Mouse (Mus musculus) kidney, adult 18-20 months (tissue): ENCODE results near the gene Man2a1.
A peak's percentile ranks its signal among the peaks of the same experiment; 100 is the strongest.

Experiments used
- DNase-seq: peaks from one replicate; pipeline ENCODE4 v3.0.0; 2021

Gene Man2a1

DNA sequence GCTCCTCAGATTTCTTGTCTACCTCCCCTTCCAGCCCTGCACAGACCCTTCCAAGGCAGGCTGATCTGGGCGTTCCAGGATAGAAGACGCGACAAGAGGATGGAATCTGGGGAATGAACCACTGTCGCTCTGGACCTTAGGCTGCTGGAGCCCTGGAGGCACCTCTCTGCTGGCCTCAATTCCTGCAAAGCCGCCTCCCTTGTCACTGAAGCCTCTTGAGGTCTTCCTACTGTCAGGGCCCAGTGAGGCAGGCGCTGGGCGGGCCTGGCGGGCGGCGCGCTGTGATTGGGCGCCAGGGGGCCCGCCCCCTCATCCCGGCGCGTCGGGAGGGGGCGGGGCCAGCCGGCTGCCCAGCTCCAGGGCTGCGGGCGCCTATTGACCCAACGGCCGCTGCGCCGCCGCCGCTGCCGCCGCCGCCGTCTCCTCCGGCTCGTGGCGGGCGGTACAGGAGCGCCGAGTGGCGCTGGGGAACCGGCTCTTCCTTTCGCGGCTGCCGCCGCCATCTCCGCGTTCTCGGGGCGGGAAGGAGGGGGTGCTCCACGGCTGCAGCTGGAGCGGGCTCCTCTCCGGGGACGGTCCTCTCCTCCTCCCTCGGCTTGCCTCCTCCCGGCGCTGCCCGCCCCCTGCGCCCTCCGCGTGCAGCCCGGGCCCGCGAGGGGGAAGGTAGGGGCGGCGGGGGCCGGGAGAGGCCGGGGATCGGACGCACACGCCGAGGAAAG, at the start of gene Man2a1:
Gene Man2a1 (plus strand): TSS at position 365 of the 719 bp plus-strand sequence.
- DNase-seq: peak; percentile 91

DNA sequence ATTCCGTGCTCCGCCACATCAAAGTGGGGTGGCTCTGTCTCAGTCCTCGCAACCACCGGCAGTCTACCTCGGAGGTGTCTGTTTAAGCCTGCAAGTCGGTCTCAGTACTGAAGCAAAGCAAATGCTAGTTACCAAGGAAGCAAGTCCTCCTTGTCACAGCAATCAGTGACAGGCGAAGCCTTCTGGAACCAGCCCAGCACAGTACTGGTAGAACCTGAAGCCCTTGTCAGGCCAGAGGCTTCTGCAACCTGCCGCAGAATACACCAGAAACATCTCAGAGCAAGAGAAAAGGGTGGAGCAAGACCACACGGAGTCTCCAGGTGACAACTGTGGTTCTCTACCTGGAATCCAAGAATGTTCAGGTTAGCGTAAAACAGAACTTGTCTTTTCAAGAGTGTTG, 47.2 kb upstream of the Man2a1 start:
- DNase-seq: no peak

DNA sequence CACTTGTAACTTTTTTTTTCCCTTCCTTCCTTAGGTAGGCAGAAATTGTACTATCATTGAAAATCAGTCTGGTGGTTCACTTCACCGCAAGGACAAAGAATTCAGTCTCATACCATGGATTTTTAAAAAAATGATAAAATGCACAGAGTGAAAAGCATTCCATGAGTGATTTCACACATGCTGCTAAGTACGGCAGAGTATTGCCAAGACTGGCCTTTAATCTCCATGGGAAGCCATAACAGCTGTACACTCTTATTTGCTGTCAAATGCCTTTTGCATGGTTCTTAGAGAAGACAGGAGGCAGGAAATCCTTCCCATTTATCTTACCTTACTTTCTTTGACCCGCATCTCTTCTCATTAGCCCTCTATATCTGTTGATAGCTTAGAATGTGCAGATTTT, 45.6 kb upstream of the Man2a1 start:
- DNase-seq: no peak

DNA sequence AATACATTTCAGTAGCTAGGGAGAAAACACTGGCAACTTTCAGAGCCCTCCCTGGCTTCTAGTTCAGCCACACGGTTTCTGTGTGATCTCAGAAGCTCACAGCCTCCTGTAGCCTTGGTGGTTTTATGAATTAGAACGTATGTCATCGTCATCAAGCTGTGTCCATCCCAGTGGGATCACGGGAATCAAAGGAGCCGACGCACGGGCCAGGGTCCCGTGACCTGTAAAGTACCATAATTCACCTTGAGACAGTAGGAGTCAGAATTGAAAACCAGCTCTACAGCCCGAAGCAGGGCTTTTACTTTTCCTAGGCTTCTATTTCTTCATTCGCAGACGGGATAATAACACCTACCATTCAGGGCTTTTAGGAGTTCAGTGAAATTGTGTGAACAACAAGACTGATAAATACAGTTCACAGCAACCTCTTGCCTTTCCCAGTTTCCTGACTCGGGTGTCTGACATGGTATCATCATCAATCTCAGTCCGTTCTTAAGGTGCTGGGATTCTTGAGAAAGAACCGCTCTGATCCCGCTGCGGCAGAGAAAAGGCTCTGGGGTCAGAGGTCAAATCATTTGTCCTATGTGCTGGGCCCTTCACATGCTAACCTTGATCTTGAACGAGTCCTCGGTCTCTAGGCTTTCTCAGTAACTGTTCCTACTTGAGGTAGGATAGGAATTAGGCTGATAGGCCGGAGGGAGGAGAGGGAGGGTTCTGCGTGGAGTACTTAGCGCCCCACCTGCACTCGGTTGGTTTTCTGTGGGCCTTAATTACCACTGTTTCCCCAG, 43.7 kb upstream of the Man2a1 start:
- DNase-seq: no peak

DNA sequence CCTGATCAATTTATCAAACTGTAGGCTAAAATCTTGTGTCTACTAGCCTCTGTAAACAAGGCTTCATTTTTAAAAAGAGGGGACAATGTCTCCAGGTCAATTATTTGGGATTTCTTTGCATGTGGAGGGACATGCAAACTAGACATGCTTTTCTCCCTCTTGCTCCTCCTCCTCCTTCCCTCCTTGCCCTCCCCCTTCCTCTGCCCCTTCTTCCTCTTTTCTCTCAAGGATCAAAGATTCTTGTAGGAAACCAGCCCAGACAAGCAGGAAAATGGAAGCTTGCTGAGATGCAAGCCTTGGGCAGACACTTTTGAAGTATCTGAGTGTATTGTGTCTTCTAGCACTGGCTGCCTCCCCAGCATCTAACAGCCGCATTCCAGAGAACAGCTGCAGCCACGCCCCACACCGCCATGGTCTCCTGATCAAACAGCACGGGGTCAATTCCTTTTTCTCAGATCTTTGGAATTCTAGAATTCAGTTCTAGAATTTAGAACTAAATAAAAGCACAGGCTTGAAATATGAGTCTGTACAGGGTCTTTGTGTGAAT, 41.5 kb upstream of the Man2a1 start:
- no peak for DNase-seq

DNA sequence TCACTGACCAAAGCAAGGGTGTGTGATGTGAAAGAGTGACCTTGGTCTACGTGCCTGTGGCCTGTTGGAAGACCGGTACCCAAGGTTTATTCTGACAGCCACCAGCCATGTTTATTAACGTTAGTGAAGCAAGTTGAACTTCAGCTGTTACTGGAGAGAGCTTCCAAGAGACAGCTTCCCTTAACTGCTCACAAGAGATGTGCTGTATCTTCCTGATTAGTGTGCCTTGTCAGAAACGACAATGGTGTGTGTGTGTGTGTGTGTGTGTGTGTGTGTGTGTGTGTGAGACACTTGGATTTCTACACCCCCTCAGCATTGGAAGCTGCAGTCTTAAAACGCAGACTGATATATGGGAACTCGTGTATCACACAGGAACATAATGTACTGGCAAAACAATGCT, 34.1 kb upstream of the Man2a1 start:
- no peak for DNase-seq

DNA sequence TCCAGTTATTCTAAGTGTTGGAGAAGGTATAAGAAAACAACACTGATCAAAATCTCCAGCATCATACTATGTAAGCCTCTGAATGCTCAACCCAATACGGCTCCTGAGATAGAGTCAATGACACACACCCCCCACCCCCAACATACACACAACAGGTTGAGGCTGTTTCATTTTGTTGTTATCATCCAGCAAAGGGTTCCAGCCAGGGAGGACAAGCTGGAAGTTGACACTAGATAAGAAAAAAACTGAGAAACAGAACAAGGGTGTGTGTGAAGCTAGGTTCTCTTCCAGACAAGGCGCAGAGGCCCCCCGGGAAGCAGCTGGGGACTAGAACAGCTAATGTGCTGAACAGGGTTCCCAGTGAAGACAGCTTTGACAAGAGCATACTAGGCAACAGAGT, 33.0 kb upstream of the Man2a1 start:
- no peak for DNase-seq

DNA sequence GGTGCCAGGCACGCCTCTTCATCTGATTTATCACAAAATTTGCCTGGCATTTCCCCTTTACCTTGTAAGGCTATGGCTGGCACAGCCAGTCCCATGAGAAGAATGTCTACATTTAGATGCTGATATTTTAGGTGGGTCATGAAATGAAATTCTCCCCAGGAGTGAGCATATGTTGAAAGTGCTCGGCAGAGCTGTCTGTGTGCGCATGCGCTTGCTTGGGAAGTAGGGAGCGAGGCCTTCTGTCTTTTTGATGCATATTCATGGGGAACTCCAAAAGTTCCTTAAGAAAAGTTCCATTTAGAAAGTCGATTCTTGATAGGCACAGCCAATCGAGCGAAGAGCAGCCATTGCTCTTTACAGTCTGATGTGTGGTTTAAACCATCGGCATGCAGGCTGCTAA, 26.6 kb upstream of the Man2a1 start:
- no peak for DNase-seq

DNA sequence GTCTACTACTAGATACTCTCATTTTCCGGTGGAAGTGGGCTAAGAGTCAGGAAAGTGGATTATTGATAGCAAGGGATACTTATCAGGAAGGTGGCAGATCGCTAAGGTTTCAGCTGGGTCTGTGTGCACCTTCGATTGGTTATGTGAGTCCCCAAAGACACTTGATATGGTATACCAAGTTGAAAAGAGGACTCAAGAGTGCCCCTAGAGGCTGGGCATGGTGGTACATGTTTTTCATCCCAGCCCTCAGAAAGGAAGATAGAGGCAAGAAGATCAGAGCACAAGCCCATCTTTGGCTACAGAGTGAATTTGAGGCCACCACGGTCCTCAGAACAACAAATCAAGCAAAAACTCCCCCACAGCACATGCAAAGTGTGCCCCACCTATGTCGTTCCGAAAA, 25.3 kb upstream of the Man2a1 start:
- peak; percentile 49 for DNase-seq

DNA sequence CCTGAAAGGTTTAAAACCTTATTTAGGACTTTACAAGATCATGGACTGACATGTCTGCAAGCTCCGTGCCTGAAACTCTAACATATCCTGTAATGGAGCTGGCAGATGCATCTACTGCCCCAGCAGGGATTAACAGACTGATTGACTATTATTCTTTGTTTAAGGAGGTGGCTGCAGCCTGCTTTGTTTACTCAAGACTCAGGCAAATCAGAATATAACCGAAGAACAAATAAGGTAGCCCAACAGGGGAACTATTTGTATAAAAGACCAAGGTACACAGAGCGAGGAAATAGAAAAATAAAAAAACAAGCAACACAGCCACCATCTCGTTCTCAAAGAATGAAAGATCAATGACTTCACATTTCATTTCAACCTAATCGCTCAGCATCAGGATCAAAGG, 23.1 kb upstream of the Man2a1 start:
- DNase-seq: no peak

DNA sequence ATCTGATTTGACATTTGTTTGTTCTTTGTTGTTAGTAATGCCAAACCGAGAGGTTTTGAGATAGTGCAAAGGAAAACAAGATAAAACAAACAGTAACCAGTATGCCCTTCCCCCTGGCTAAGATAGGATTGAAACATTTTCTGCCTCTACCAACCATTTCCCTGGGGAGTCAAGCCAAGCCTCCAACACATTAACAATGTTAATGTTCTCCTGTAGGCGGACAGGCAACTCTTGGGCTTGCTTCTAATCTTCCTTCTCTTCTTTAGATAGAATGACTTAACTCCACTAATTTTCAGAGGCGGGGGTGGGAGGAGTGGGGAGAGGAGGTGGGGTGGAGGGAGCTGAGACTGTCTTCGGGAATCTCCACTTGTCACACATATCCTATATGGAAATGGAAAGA, 22.2 kb upstream of the Man2a1 start:
- DNase-seq: no peak

DNA sequence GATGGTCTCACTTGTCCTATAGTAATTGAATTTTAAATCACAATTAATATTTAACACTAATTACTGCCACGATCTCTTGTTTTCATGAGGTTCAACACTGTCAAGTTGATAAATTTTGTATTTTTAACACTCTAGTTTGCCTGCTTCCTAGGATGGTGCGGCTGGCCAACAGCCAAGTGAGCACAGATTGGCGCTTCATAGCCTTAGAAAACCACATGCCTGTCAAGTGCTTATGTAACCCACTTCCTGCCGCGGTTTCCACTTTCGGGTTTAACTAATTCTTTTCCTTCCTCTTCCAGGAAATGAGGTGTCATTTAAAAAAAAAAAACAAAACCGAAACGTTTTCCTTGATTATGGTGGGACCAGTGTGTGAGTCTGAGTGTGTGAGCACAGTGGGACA, 20.8 kb upstream of the Man2a1 start:
- DNase-seq: no peak

DNA sequence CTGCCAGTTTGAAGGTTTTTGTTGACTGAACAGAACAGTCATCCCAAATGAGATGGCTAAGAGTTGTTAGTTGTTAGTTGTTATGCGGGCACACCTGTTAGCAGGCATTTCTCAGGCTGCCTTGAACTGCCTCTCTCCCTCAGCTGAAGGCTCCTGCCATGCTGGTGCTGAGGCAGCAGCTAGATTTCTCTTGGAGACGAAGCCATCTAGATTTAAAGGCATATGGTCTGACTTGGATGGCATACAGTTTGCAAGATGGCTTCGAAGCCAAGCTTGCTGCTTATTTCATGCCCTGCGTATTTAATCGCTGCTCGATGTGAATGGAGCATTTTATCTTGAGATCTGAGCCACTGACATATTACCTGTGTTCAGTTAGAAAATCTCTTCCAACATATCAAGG, 19.4 kb upstream of the Man2a1 start:
- no peak for DNase-seq

DNA sequence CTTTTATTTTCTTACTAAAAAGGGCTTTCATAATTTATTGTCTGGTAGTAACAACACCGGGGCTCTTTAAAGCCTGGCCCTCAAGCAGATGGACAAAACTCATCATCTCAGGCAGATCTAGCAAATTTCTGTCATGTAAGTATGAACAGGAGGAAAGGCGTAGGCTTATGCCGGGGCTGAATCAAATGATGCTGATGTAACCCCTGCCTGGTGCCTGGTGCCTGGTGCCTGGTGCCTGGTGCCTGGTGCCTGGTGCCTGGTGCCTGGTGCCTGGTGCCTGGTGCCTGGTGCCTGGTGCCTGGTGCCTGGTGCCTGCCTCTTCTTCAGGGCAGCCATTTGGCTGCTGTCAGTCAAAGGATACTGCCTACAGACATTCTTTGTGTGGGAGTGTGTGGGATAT, 18.6 kb upstream of the Man2a1 start:
- no peak for DNase-seq

DNA sequence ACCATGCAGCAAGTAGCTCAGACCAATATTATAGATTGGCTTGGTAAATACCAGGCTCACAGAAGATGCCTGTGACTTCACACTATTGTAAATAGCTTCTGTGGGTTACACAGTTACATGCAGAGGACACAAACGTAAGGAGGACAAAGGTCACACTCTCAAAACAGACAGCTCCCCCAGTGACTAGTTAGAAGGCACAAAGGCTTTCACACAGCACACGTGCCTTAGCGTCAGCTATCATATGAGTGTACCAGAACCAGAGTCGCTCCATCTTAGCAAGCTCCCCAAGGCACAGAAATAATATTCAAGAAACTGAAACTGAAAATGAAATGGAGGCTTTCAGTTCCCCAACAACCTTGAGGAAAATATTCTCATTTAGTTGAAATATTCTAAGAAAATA, 10.1 kb upstream of the Man2a1 start:
- no peak for DNase-seq

DNA sequence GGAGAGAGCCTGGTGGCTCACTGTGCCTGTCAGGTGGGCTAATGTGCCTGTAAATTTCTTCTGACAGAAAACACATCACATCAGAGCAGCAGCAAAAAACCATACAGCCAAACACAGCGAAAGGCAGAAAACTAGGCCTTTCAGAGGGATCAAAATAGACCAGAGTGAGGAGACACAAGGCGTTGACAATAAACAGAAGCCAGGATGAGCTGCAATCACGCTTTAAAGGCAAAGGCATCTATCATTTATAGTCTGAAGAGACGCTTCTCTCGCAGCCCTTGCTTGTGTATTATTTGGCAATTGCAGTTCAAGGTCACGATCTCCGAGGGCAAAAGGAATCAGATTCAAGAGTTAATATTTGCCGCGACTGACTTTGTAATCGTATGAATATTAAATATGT, 9.2 kb upstream of the Man2a1 start:
- DNase-seq: no peak

DNA sequence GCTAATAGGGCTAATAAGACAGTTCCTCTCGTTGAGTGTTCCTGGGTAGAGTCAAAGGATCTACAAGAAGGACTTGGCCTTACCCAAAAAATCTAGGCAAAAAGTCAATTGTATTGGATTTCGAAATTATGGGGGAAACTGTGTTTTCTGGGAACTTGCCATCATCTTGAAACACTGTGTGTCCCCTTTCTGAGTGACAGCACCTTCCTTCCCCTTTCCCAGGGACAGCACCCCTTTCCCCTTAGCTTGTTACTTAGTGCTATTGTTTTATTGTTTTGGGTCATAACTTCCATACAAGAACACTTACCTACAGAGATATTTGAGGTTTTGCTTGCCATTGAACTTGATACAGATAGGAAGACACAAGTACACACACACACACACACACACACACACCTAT, 8.2 kb upstream of the Man2a1 start:
- no peak for DNase-seq

DNA sequence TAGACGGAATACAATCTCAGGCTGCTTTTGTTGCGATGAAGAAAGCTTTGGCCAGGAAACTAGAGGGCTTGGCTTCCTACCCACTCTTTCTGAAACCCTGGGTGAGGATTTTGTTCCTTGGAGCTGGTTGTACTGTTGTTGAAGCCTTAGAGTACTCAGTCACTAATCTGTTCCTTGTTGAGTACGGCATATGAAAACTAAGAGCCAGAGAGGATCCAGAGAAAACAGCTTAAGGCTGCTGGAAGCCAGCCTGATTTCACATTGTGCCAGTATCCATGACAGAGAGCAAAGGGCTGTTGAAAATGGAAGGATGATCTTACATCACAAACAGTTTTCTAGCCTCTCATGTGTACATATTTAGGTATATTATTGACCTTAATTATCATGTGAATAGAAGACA, 7.7 kb upstream of the Man2a1 start:
- no peak for DNase-seq

DNA sequence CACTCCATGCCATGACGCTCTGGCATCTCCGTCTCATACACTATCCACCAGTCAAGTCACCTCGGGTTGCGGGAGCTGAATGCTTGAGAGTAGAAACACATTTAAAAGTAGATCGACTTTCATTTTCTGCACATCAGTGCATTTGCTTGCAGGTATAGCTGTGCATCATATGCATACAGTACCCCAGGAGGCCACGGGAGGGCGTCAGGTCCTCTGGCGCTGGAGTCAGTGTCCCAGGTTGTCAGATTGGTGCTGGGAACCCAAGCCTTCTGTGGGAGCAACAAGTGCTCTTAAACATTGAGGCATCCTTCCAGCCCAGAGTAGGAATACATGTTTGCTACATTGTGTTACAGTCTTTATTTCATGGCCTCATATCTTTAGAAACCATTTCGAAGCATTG, 2.8 kb upstream of the Man2a1 start:
- no peak for DNase-seq

DNA sequence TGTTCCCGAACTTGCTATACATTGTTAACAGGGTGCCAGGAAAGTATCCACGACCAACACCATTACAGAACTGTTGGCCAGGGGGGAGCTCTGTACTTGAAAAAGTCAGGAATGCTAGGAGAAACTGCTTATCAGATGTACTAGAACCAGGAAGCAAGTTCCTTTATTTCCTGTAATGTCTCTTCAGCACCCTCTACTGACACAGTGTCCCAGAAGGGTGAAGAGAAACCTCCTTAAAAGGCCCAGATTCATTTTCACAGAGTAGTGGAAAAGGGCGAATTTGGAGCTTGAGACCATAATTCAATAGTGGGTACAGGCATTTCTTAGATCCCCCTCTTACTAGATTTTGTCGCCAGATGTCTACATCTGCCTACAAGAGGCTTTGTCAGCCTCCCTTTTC, 620 bp upstream of the Man2a1 start:
- no peak for DNase-seq

DNA sequence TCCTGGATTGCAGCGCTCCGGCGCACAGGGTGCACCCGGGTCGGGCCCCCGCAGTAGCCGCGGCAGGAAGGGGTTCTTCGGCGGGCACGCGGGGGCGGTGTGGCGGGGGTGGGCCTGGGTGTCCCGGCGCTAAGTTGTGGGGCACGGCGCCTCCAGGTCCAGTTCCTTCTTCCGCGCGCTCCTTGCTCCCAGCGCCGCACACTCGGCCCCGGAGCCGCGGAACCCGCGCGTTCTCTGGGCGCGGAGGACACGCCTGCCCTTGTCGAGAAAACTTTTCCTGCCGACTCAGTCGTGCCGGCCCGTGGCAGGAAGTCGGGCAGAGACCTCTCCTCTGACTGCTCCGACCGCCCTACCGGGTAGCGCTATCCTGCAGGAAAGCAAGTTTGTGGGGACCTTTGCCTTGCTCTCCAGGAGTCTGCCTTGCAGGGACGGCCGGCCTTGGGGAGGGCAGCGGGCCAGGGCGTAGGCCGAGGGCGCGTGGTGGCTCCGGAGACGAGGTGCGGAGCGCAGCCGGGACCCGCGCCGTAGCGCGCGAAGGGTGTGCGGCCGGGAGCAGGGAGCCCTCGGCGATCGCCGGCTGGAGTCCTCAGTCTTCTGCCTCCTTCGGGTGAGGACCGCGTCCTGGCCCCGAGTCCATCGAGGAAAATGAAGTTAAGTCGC, 685 bp downstream of the Man2a1 start:
- DNase-seq: peak; percentile 80

DNA sequence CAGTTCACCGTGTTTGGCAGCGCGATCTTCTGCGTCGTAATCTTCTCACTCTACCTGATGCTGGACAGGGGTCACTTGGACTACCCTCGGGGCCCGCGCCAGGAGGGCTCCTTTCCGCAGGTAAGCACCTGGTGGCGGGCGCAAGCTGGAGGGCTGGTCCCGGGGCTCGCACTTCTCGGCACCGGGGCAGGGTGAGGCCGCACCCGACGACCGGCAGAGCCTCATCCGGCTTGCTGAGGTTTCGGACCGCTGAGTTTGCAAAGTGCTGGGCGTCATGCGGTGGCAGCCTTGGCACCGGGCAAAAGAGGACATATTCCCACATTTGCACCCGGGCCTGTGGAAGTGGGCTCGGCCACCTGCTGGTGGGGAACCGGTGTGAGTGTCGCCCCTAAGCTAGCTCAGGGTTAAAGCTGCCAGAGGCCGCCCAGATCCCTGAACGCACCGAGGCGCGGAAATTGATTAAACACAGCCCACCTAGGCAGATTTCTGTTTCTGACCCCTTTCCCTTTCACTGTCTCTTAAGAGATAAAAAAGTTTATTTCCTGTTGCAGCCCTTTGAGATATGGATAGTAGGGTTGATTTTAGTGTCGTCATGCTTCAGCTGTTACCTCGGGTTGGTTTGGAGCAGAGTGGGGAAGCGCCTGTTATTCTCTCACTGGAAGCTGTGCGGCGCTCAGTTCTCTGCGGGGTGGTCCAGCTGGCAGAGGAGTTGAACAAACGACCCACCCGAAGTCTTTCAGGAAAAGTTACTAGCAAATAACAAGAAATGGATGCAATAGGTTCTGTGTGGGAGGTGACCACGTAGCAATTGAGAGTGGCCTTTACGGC, 1.4 kb downstream of the Man2a1 start:
- DNase-seq: peak; percentile 69

DNA sequence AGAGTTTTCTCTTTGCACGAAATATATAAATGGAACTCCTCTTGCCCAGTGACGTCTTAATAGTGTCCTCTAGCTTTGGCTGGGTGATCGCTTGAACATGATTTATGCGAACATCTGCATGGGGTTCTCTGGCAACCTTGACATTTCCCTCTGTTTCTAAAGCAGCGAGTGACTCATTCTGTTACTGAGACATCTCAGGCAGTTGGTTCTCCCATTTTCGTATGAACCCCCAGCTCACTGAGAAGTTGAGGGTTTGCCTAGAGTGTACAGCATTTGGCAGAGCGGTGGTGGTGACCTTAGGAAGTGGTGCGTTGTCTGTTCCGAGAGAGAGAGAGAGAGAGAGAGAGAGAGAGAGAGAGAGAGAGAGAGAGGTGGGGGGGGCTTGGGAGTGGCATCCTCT, 2.6 kb downstream of the Man2a1 start:
- DNase-seq: no peak
